Comparison of ENCODE assay signal across 24 mouse cellular contexts in the genomic region with DNA sequence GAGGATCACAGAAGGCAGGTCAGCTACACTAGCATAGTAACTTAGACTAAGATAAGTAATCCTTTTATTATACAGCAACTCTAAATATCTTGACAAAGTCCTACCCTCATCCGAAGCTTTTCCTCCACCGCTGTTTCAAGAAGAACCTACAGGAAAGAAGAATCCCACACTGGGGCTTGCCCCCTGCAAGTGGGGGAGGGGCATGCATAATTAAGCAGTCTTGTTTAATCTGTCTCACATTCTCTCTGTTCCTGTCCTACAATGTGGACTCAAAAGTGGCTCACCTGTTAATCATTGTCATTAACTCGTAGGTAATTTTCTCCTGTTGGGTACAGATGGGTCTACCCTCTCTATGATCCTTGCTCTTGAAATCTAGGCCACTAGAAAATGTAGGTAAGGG.
DNase-seq lines count a peak whose midpoint lies in the region; ATAC-seq and TF ChIP-seq lines count a peak whose summit lies in the region.
"Had no signal": no experiment of that assay in that cellular context is flagged by ENCODE, and none has a peak within 500 bp of the region (broad histone marks: within the 10 kb centered on the region; RNA-seq: fewer than 3 reads in every experiment).

No protein-coding gene starts in this region.

- ATAC-seq in intestine, embryonic 14.5 days (replicated peaks; ENCODE audit: low FRiP score, low TSS enrichment, low read depth) = peak; percentile 47; the same call in 1 of the 2 replicates
- ATAC-seq in intestine, postnatal 0 days = no peak
- ATAC-seq in kidney, embryonic 14.5 days (ENCODE audit: low FRiP score, low TSS enrichment) = no peak
- ATAC-seq: activated CD4-positive, CD25-positive, alpha-beta regulatory T cell, adult 4 months; forebrain, embryonic 14.5 days had no signal

- DNase-seq in intestine, embryonic 14.5 days (ENCODE audit: low spot score) = no peak
- DNase-seq in kidney, adult 8-10 months = peak; percentile 22 to 30
- DNase-seq in kidney, postnatal 10 days = peak; percentile 5
- peak; percentile 3 to 12 for DNase-seq in kidney, postnatal 4 days
- DNase-seq in layer of hippocampus, adult 2 months (ENCODE audit: low spot score in 2 of 2) = no peak
- no peak for DNase-seq in thymus, postnatal 10 days (ENCODE audit: low spot score in 2 of 2)
- DNase-seq: adrenal gland, adult 8-10 months; adrenal gland, postnatal 25 days; cerebellum, adult 11-12 months; cerebellum, adult 9-10 months; cerebellum, postnatal 14 days; gastrocnemius, postnatal 25 days; heart, adult 2 months; heart, postnatal 14 days; heart, postnatal 4 days had no signal

- H3K4me3 ChIP-seq in intestine, embryonic 14.5 days (ENCODE audit: low read depth, low read length) = no peak overlapping the region
- no peak overlapping the region for H3K4me3 ChIP-seq in intestine, postnatal 0 days (ENCODE audit: low read depth, low read length)
- H3K4me3 ChIP-seq in kidney, embryonic 14.5 days (ENCODE audit: low read length) = no peak overlapping the region
- H3K4me3 ChIP-seq in layer of hippocampus, adult 2 months = no peak overlapping the region
- H3K4me3 ChIP-seq: embryonic facial prominence, embryonic 12.5 days; embryonic facial prominence, embryonic 15.5 days; heart, adult 2 months; heart, embryonic 10.5 days; heart, embryonic 13.5 days had no signal

- H3K36me3 ChIP-seq in intestine, embryonic 14.5 days (ENCODE audit: control insufficient read depth, insufficient read depth, low read length) = no peaks in the 10 kb centered on the region
- no peaks in the 10 kb centered on the region for H3K36me3 ChIP-seq in intestine, postnatal 0 days (ENCODE audit: control insufficient read depth, insufficient read depth)
- H3K36me3 ChIP-seq in kidney, embryonic 14.5 days (ENCODE audit: control insufficient read depth, insufficient read depth, low read length) = no peaks in the 10 kb centered on the region
- H3K36me3 ChIP-seq: embryonic facial prominence, embryonic 12.5 days; embryonic facial prominence, embryonic 15.5 days; heart, embryonic 10.5 days; heart, embryonic 13.5 days had no signal

- no peaks in the 10 kb centered on the region for H3K27me3 ChIP-seq in intestine, embryonic 14.5 days (replicated peaks; ENCODE audit: control insufficient read depth, insufficient read depth, low read length)
- H3K27me3 ChIP-seq in intestine, postnatal 0 days (replicated peaks; ENCODE audit: control insufficient read depth, insufficient read depth, low read length) = no peaks in the 10 kb centered on the region
- H3K27me3 ChIP-seq in kidney, embryonic 14.5 days (ENCODE audit: control insufficient read depth, insufficient read depth, low read length) = no peaks in the 10 kb centered on the region
- H3K27me3 ChIP-seq: embryonic facial prominence, embryonic 12.5 days; embryonic facial prominence, embryonic 15.5 days; heart, embryonic 13.5 days had no signal

- H3K9me3 ChIP-seq in intestine, embryonic 14.5 days (ENCODE audit: control insufficient read depth, low read length) = no peaks in the 10 kb centered on the region
- H3K9me3 ChIP-seq in intestine, postnatal 0 days (ENCODE audit: control insufficient read depth) = no peaks in the 10 kb centered on the region
- H3K9me3 ChIP-seq in kidney, embryonic 14.5 days (ENCODE audit: control insufficient read depth, low read length) = no peaks in the 10 kb centered on the region
- H3K9me3 ChIP-seq: embryonic facial prominence, embryonic 12.5 days; embryonic facial prominence, embryonic 15.5 days; heart, embryonic 10.5 days; heart, embryonic 13.5 days had no signal

- H3K9ac ChIP-seq in intestine, embryonic 14.5 days (ENCODE audit: low read length) = no peak overlapping the region
- no peak overlapping the region for H3K9ac ChIP-seq in intestine, postnatal 0 days (ENCODE audit: low read depth, low read length)
- H3K9ac ChIP-seq in kidney, embryonic 14.5 days (ENCODE audit: low read depth, low read length) = no peak overlapping the region
- H3K9ac ChIP-seq: embryonic facial prominence, embryonic 12.5 days; embryonic facial prominence, embryonic 15.5 days; heart, embryonic 13.5 days; hindbrain, embryonic 14.5 days had no signal

- 50% methylated on average over 3 of the region's 3 CpGs for WGBS in intestine, embryonic 14.5 days
- WGBS in intestine, postnatal 0 days = 20% methylated on average over 3 of the region's 3 CpGs
- WGBS in kidney, embryonic 14.5 days = 54% methylated on average over 3 of the region's 3 CpGs

- no peak overlapping the region for H3K27ac ChIP-seq in intestine, embryonic 14.5 days (ENCODE audit: low read depth)
- H3K27ac ChIP-seq in intestine, postnatal 0 days (ENCODE audit: low read depth, low read length) = no peak overlapping the region
- H3K27ac ChIP-seq in kidney, embryonic 14.5 days (ENCODE audit: low read depth, low read length) = no peak overlapping the region
- H3K27ac ChIP-seq in layer of hippocampus, adult 2 months = no peak overlapping the region
- H3K27ac ChIP-seq: embryonic facial prominence, embryonic 12.5 days; embryonic facial prominence, embryonic 15.5 days; heart, adult 2 months; heart, embryonic 10.5 days; heart, embryonic 13.5 days; hindbrain, embryonic 14.5 days had no signal

- H3K4me1 ChIP-seq in intestine, embryonic 14.5 days (replicated peaks; ENCODE audit: control insufficient read depth, insufficient read depth, low read length) = no peaks in the 10 kb centered on the region
- no peaks in the 10 kb centered on the region for H3K4me1 ChIP-seq in intestine, postnatal 0 days (replicated peaks; ENCODE audit: control insufficient read depth, insufficient read depth, low read length)
- H3K4me1 ChIP-seq in kidney, embryonic 14.5 days (ENCODE audit: control insufficient read depth, insufficient read depth, low read length) = no peaks in the 10 kb centered on the region
- H3K4me1 ChIP-seq: embryonic facial prominence, embryonic 12.5 days; embryonic facial prominence, embryonic 15.5 days; heart, embryonic 10.5 days; heart, embryonic 13.5 days had no signal

- no peak overlapping the region for H3K4me2 ChIP-seq in intestine, embryonic 14.5 days (ENCODE audit: low read length)
- H3K4me2 ChIP-seq in intestine, postnatal 0 days (replicated peaks; ENCODE audit: low read depth) = no peak overlapping the region
- H3K4me2 ChIP-seq in kidney, embryonic 14.5 days (replicated peaks; ENCODE audit: low read depth, low read length) = no peak overlapping the region
- H3K4me2 ChIP-seq: embryonic facial prominence, embryonic 12.5 days; embryonic facial prominence, embryonic 15.5 days; heart, embryonic 13.5 days; hindbrain, embryonic 14.5 days had no signal

- TF ChIP-seq CTCF in intestine, postnatal 0 days (IDR thresholded peaks at IDR 0.05; ENCODE audit: low read depth) = no peak
- TF ChIP-seq CTCF in layer of hippocampus, adult 2 months (conservative IDR thresholded peaks at IDR 0.05) = no peak

Comparison
In these comparisons a context has a peak if more than half of its experiments do, and no peak if none do; other contexts are left out.
1. DNase-seq: peak in kidney, adult 8-10 months (2 of 2), kidney, postnatal 10 days (single experiment) and kidney, postnatal 4 days (2 of 2); none in intestine, embryonic 14.5 days (single experiment), layer of hippocampus, adult 2 months (0 of 2) and thymus, postnatal 10 days (0 of 2).